Mouse (Mus musculus) frontal cortex, postnatal 10 days (tissue): Measurements from ENCODE around the gene Cnrip1.
"Not testable (repeated sequence)": the region's sequence is repeated elsewhere in the genome, so short reads cannot be mapped to it uniquely, and the experiment has no call there.

Experiments used
- DNase-seq, 2 experiments: peaks; one replicate each; pipeline ENCODE4 v3.0.0; 2022; ENCODE audit warnings: low spot score in 2 of 2, mixed read lengths in 1 of 2

Gene Cnrip1

GRCm38 (mm10) chr11:17051545-17052475 lies at the start of gene Cnrip1, which contains the start of gene Plek:
Gene Cnrip1, plus strand, starts transcription at chr11:17051586.
Gene Plek, minus strand, starts transcription at chr11:17052381.
- peak; percentile 86 for DNase-seq

- DNase-seq: no peak
Measured at GRCm38 (mm10) chr11:17002739-17003373, 48.5 kb upstream of the Cnrip1 start.

- no peak for DNase-seq
Measured at GRCm38 (mm10) chr11:17003757-17004156, 47.6 kb upstream of the Cnrip1 start.

GRCm38 (mm10) chr11:17004899-17005846 lies 46.2 kb upstream of the Cnrip1 start:
- peak in 1 of 2 experiments; percentile 17 for DNase-seq

- DNase-seq: not testable (repeated sequence)
Measured at GRCm38 (mm10) chr11:17006526-17006925, 44.9 kb upstream of the Cnrip1 start.

- DNase-seq: no peak
Measured at GRCm38 (mm10) chr11:17007517-17008173, 43.7 kb upstream of the Cnrip1 start.

- DNase-seq: no peak
Measured at GRCm38 (mm10) chr11:17008498-17008941, 42.9 kb upstream of the Cnrip1 start.

- no peak for DNase-seq
Measured at GRCm38 (mm10) chr11:17012948-17013347, 38.4 kb upstream of the Cnrip1 start.

- no peak for DNase-seq
Measured at GRCm38 (mm10) chr11:17019328-17019727, 32.1 kb upstream of the Cnrip1 start.

GRCm38 (mm10) chr11:17023206-17023605 lies 28.2 kb upstream of the Cnrip1 start:
- DNase-seq: no peak

GRCm38 (mm10) chr11:17023984-17024383 lies 27.4 kb upstream of the Cnrip1 start:
- DNase-seq: no peak

GRCm38 (mm10) chr11:17045806-17046205 lies 5.6 kb upstream of the Cnrip1 start:
- peak in 1 of 2 experiments; percentile 48 for DNase-seq

GRCm38 (mm10) chr11:17052476-17053049 lies 1.2 kb downstream of the Cnrip1 start:
- DNase-seq: no peak

GRCm38 (mm10) chr11:17069360-17069759 lies 18.0 kb downstream of the Cnrip1 start:
- not testable (repeated sequence) for DNase-seq

- no peak for DNase-seq
Measured at GRCm38 (mm10) chr11:17075656-17076055, 24.3 kb downstream of the Cnrip1 start.

GRCm38 (mm10) chr11:17082086-17082485 lies 30.7 kb downstream of the Cnrip1 start:
- DNase-seq: no peak

GRCm38 (mm10) chr11:17082953-17083352 lies 31.6 kb downstream of the Cnrip1 start:
- no peak for DNase-seq

GRCm38 (mm10) chr11:17083455-17083854 lies 32.1 kb downstream of the Cnrip1 start:
- no peak for DNase-seq

- no peak for DNase-seq
Measured at GRCm38 (mm10) chr11:17083866-17084265, 32.5 kb downstream of the Cnrip1 start.

GRCm38 (mm10) chr11:17086106-17086505 lies 34.7 kb downstream of the Cnrip1 start:
- DNase-seq: no peak

GRCm38 (mm10) chr11:17106936-17107335 lies 55.5 kb downstream of the Cnrip1 start:
- DNase-seq: peak in 1 of 2 experiments; percentile 25
